Mouse (Mus musculus) brown adipose tissue, adult 24 weeks (tissue): Measurements from ENCODE around the gene Nelfcd. TPM values are rescaled to one million over a fixed set of nuclear protein-coding genes. Genes with fewer than 3 reads are reported as not detected.

Source experiments
- polyA plus RNA-seq: library from polyadenylated mRNA; stranded (reverse); fragments of >200 nt; gene quantifications from 2 replicates; pipeline ENCODE4 v1.2.4, GENCODE M21; 2012; ENCODE audit not compliant: missing spikeins, insufficient read depth, insufficient read length

The Nelfcd gene
- polyA plus RNA-seq, 1 experiment, result 19.5 TPM

Other genes starting within 250 kb of the Nelfcd start
- 2,899 and 4,504 TPM in 2 replicates for gene Gnas, start 131.5 kb upstream of the Nelfcd start, polyA plus RNA-seq
- gene Gm20721, start 69.1 kb upstream of the Nelfcd start, polyA plus RNA-seq, result 15.6 and 22.2 TPM in 2 replicates
- gene Ctsz, start 23.2 kb downstream of the Nelfcd start, polyA plus RNA-seq, result 155 and 162 TPM in 2 replicates
- not detected in 2 replicates for gene Tubb1, start 34.9 kb downstream of the Nelfcd start, polyA plus RNA-seq
- gene Atp5e, start 48.3 kb downstream of the Nelfcd start, polyA plus RNA-seq, result 3,468 and 3,874 TPM in 2 replicates
- gene Prelid3b, start 57.3 kb downstream of the Nelfcd start, polyA plus RNA-seq, result 263 and 265 TPM in 2 replicates
- not detected in 2 replicates for gene Zfp831, start 227.7 kb downstream of the Nelfcd start, polyA plus RNA-seq